Mouse (Mus musculus): ENCODE data around the gene Vcl.

- TF ChIP-seq POLR2A (IDR thresholded peaks at IDR 0.05; ENCODE audit: insufficient read length, low read depth) (no peak), E2F4 (IDR thresholded peaks at IDR 0.05; ENCODE audit: insufficient read depth) (no peak), MAX (IDR thresholded peaks at IDR 0.05; ENCODE audit: low read depth) (no peak), MYOD1 (IDR thresholded peaks at IDR 0.05; ENCODE audit: control insufficient read depth in 1 of 3, insufficient read length in 2 of 3, low read depth in 2 of 3) (no peak), MYOG (IDR thresholded peaks at IDR 0.05; ENCODE audit: control insufficient read depth in 1 of 3, insufficient read depth in 1 of 3, insufficient read length in 2 of 3, low read depth in 2 of 3) (no peak), TCF12 (IDR thresholded peaks at IDR 0.05; ENCODE audit: insufficient read depth, poor library complexity, severe bottlenecking) (no peak), POLR2AphosphoS2 (IDR thresholded peaks at IDR 0.05; ENCODE audit: insufficient read length, low read depth) (no peak), USF1 (IDR thresholded peaks at IDR 0.05; ENCODE audit: low read depth) (no peak)
Observed at GRCm38 (mm10) chr14:20963863-20964262, 34.7 kb downstream of the Vcl start.
